Mouse (Mus musculus) urinary bladder, postnatal 4 days (tissue): ENCODE measurements around the gene Cep128.
A peak's percentile ranks its signal among the peaks of the same experiment; 100 is the strongest.
"Not testable (repeated sequence)": the region's sequence is repeated elsewhere in the genome, so short reads cannot be mapped to it uniquely, and the experiment has no call there.

ENCODE experiments used
- DNase-seq, 2 experiments: peaks; one replicate each; pipeline ENCODE4 v3.0.0; 2021 to 2022; ENCODE audit warnings: low spot score in 2 of 2

Gene Cep128

DNA sequence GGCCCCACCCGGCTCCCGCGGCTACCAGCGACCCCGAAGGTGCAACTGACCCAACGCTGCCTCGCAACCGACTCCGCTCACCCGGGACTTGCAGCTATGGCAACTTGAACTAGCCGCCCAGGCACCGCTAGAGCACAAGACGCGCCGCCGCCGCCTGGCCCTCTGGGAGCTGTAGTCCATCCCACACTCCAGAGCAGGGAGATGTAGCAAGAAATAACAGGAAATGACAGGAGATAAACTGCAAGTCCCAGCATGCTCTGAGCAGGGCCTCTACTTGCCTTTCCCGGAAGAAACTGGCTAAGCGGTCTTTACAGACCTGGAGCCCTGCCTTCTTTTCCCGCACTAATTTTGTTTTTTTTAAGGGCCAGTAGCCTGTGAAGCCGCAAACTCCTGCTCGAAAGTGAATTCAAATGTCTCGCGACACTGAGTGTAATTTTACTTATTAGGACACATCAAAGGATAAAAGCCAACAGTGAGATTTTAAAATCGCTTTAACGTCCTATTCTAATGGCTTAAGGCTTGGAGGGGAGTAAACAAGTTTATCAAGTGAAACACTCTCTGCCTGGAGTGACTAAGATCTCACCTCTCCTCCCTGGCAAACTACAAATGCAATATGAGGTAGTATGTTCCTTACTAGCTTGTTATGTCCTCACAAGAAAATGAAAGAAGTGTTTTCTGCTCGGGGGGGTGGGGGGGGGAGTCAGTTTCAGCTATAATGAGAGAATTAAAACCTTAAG lies at the start of gene Cep128, which contains the start of gene Tshr:
Cep128 (minus strand) TSS at position 129 of the 737 bp plus-strand sequence.
Tshr (plus strand) TSS at position 283 of the 737 bp plus-strand sequence.
- DNase-seq, result peak; percentile 81 to 90

- DNase-seq, result no peak
Observed at GRCm38 (mm10) chr12:91427129-91427528, 42.9 kb upstream of the Cep128 start.

DNA sequence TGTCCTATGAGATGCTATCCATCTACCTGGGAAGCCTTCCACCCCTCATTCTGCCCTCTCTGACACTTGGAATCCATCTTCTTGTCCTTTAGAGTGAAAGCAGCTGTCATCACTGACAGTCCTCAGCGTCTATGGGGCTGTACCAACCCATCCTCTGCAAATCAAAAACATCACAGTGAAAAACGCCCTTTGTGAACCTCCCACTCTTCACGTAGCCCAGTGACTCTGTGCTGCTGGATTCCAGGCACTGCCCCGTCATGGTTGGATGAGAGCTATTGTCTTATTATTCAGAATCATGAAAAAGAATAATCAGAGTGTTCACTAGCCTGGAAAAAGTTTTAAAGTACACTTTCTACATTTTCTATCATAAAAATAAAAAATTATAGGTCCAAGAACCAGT lies 42.3 kb upstream of the Cep128 start:
- no peak for DNase-seq

DNA sequence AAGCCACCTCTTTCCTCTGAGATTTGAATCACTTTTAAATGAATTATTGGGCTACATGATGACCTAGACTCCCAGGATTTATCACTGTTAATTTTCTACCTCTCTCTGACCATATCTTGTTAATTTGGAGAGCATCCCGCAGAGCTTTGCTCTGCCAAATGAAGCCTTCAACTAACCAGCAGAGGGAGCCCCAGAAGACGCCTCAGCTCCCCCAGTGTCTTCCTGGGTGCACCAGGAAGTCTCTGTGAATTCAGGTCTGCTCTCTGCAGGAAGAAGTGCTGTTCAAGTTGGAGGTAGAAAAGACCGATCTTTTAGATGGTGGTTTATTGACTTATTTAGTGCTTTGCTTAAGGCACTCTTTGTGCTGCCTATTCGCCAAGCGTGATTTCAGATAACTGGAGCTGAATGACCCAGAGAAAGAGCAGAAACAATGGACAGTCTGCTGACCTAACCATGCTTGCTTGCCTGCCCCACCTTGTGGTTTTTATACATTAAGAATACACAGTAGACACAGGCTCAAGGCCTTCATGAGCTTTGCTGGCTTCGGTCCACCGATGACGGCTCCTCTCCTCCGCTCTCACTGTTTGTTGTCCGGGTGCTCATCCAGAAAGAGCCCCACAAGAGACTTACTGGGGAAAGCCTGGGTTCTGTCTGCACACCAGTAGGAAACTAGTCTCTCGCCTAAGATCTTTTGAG lies 39.1 kb upstream of the Cep128 start:
- DNase-seq, result no peak

GRCm38 (mm10) chr12:91421272-91421671 lies 37.1 kb upstream of the Cep128 start:
- DNase-seq, result no peak

GRCm38 (mm10) chr12:91418791-91419190 lies 34.6 kb upstream of the Cep128 start:
- peak; percentile 22 to 66 for DNase-seq

DNA sequence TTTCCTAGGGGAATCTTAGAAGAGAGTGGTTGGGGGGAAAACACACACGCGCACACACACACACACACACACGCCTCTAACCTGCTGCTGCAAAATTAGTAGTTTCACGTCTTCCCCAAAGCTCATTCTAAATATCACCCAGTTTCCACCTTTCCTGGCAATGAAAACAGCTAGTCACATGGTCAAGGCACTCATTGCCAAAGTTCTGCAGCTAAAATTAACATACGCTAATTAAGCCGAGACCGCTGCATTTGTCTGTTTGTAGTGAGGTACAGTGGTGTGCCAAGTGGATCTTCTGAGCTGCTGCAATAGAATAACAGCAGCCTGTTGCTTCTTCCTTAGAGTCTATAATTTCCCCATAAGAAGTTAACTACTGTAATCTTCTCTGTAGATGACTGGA lies 32.6 kb upstream of the Cep128 start:
- no peak for DNase-seq

- DNase-seq, result no peak
Observed at GRCm38 (mm10) chr12:91415112-91415511, 30.9 kb upstream of the Cep128 start.

DNA sequence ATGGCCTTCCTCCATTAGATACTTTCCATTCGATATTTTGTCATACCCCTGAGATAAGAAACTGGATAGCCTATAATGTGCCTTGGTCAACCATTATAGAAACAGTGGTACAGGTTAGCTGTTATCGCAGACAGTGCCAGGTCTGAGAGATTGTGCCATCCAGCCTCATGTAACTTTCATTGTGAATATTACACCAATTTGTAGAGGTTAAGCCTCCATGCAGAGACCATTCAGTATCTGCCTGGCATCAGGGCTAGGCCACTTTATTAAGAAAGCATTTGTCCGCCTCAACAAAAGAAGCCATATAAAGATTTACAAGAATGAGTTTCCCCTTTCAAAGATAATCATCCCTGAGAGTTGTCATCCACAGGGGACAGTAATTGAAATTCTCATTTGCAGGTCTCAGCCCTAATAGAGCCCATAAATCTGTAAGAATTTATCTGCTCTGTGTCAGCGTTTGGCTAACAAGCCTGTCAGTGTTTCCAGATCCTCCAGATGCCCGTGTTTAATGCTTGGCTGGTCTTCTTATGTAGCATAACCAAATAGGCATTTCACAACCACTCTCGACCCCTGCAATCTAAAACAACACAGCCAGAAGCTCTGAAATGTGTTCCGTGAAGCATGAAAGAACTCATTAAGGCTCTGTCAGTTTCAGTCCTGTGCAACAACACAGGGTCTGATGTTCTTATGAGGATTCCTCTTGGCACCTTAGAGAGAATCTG lies 28.4 kb upstream of the Cep128 start:
- no peak for DNase-seq

DNA sequence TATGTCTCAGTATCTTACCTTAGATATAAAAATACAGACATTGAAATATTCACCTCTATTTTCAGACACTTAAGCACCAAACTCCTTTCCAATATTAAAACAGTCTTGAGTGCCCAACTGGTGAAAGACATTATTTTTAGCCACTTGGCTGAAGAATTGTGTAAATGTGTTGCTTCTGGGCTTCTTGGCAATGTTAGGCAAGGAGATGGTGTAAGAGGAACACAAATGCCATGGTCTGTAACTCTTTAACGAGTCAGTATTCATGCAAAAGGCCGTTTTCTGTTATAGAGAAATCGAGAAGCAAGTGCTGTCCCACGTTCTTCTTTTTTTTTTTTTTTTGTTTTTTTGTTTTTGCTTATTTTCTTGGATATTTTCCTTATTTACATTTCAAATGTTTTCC lies 26.1 kb upstream of the Cep128 start:
- no peak for DNase-seq

GRCm38 (mm10) chr12:91401049-91401352 lies 16.8 kb upstream of the Cep128 start:
- no peak for DNase-seq

GRCm38 (mm10) chr12:91400232-91401048 lies 16.2 kb upstream of the Cep128 start:
- peak; percentile 44 to 74 for DNase-seq

- DNase-seq, result no peak
Observed at GRCm38 (mm10) chr12:91383516-91384264, 519 bp downstream of the Cep128 start.

DNA sequence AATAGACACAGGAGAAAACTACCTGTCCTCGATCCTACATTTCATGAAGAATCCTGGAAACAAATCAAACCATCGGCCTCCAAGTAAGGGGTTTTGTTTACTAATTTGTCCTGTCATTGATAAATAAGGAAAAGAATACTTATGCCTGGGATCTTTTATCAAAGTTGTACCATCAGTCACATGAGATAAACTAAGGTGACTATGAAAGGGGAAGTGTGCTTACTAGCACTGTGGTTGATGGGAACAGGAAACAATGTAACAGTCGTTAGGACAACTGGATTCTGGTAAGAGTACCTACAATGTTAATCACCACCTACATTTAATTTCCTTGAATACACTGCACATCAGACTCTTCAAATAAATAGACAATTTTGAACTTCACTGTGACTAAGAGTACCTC lies 15.0 kb downstream of the Cep128 start:
- DNase-seq, result no peak

GRCm38 (mm10) chr12:91353783-91354182 lies 30.4 kb downstream of the Cep128 start:
- no peak for DNase-seq

DNA sequence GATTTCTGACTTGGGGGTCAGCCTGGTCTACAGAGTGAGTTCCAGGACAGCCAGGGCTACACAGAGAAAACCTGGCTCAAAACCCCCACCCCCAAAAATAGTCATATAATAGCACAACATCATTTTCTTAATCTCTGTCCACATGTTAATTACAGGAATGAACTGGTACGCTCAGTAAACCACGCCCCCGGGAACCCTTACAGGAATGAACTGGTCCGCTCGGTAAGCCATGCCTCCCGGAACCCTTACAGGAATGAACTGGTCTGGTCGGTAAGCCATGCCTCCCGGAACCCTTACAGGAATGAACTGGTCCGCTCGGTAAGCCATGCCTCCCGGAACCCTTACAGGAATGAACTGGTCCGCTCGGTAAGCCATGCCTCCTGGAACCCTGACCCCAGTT lies 45.6 kb downstream of the Cep128 start:
- DNase-seq, result not testable (repeated sequence)

GRCm38 (mm10) chr12:91327527-91327926 lies 56.7 kb downstream of the Cep128 start:
- DNase-seq, result no peak

DNA sequence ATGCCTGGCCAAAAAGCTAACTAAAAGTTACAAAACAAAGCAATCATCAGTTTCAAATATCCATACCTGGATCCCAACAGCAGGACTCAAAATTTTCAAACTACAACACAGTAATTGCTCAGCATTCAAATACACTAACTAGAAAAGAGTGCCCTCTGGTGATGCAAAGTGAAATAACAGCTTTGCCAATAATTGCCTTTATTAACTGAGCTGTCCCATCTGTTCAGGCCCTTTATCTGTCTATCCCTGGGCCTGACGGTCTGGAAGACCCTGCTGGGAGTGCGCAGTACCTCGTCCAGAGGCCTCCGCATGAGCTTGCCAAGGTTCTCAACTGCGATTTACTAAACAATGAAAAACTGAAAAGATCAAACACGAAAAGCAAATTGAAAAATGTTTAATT lies 58.1 kb downstream of the Cep128 start:
- no peak for DNase-seq

DNA sequence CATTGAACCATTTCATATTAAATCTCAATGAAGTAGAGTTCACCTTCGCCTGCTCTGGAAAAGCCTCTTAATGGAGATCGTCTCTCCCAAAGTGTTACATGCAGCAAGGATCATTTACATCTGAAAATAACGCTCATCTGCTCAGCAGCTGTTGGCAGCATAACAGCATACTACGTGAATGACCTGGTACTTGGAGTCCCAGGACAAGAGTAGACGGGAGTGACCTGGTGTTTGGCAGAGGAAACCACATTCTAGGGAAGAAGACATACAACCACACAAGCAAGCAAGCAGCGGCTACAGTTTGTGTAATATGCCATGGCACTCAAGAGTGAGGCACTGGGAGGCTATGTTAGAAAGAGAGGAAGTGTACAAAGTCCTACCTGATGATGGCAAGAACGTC lies 69.2 kb downstream of the Cep128 start:
- DNase-seq, result no peak

- no peak for DNase-seq
Observed at GRCm38 (mm10) chr12:91313974-91314587, 70.1 kb downstream of the Cep128 start.

DNA sequence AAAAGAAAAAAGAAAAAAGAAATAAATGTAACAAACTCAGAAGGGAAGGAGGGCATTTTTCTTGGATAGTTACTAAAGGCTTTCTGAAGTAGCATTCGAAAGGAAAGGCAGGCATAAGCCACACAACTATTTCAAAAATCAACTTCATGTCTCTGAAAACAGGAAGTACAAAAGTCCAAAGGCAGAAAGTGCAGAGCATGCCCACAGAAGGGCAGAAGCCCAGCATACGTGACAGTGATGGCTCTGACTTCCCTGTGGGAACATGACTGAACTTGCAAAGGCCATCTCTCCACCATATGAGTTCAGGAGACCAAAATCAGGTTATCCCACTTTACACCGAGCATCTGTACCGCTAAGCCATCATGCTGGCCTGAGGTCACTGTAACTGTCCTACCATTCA lies 71.6 kb downstream of the Cep128 start:
- no peak for DNase-seq
